Mouse (Mus musculus): ENCODE data around the gene Ces2b. TPM values are rescaled to one million over a fixed set of nuclear protein-coding genes. Genes with fewer than 3 reads are reported as not detected.
"Not testable (repeated sequence)": the region's sequence is repeated elsewhere in the genome, so short reads cannot be mapped to it uniquely, and the experiment has no call there.

Ces2b gene
- total RNA-seq (2021): under 1 TPM; 0.16 to 0.30 TPM

DNA sequence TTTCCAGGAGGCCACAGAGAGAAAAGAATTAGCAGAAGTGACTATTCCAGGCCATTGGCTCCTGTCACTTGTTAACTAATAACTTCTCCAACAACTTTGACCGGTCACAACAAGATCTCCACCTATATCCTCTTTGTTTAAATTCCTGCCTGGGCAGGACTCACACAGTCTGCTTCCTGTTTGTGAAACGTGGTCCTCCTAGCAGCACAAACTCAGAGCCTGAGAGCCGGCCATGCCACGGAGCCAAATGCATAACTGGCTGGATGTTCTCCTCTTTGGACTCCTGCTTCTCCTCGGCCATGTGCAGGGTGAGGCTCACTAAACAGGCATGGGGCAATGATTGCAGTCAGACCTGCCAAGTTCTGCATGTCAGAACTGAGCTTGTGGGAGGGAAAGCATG is at the start of gene Ces2b:
Gene Ces2b (plus strand): TSS at position 133 of the 400 bp plus-strand sequence.
- no peak for DNase-seq (ENCODE audit: extremely low spot score in 1 of 2, low spot score in 1 of 2)

DNA sequence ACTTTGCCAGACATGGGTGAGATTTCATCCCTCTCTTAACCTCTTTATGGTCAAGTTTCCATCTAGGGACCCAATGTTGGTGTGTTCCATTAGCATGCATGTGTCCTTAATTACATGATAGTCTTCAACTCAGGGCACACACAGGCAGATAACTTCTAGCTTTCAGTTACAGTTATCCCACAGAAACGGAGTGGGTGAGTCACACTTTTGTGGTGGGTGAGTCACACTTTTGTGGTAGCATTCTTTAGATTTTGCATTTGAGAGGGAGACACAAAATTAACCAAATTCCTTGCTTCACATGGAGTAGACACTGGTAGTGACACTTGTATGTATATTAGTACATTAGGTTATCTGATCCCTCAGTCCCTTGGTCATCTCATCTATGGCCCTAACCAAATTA is 44.3 kb upstream of the Ces2b start:
- DNase-seq (ENCODE audit: extremely low spot score in 1 of 2, low spot score in 1 of 2): no peak

DNA sequence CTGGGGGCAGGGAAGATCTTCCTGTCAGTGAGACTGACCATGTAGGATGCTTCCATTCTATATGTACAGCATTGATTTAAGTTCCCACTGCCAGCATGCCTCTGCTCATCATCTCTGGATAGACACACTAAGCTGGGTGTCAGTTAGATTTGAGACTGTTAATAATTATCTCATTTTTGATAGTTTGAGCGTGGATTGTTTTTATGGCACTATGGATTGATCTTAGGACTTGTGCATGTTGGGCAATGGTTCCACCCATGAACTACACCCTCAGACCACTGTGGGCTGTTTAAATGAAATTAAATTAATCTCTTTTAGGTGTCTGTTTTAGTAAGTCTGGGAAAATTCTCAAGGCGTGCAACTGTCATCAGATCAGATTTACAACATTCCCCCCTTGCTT is 42.4 kb upstream of the Ces2b start:
- no peak for DNase-seq (ENCODE audit: extremely low spot score in 1 of 2, low spot score in 1 of 2)

DNA sequence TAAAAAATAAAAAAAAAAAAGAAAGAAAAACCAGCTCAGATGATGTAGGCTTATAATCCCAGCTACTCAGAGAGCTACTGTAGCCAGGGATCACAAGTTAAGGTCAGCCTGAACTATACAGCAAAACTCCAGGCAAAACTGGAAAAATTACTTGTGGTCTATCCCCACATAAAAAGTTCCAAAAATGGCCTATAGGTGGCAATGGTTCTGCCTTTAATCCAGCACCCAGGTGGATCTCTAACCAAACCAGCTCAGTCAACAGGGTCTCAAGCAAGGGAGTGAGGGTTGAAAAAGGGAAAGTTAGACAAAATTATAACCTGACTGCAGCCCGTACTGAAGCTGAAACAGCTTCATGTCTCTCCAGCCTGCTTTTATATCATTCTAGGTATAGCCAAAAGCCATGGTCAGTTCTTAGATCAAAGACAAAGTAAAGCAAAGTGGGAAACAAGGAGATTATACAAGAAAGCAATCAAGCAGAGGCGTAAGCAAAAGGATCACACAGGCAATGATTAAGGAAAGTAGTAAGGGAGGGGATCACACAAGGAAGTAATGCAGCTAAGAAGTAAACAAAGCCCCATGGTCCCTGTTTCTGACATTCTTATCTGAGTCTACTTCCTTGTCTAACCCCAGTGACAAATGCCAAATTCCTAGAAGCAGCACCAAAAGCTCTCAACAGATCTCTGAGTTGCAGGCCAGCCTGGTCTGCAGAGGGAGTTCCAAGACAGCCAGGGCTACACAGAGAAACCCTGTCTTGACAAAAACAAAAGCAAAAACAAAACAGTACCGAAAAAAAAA is 41.3 kb upstream of the Ces2b start:
- no peak for DNase-seq (ENCODE audit: extremely low spot score in 1 of 2, low spot score in 1 of 2)

- no peak for DNase-seq (ENCODE audit: extremely low spot score in 1 of 2, low spot score in 1 of 2)
Observed at GRCm38 (mm10) chr8:104799385-104799784, 32.0 kb upstream of the Ces2b start.

DNA sequence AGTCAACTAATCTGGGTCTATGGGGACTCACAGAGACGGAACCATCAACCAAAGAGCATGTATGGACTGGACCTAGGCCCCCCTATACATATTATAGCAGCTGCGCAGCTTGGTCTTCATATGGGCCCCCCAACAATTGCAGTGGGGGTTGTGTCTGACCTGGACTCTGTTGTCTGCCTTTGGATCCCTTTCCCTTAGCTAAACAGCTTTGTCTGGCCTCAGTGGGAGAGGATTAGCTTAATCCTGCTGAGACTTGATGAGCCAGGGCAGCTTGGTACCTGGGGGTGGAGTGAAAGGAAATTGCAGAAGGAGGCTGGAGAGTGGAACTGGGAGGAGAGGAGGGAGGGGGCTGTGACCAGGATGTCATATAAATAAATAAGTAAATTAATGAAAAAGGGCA is 25.2 kb upstream of the Ces2b start:
- DNase-seq (ENCODE audit: extremely low spot score in 1 of 2, low spot score in 1 of 2): no peak

- DNase-seq (ENCODE audit: extremely low spot score in 1 of 2, low spot score in 1 of 2): no peak
Observed at GRCm38 (mm10) chr8:104808542-104809413, 22.6 kb upstream of the Ces2b start.

DNA sequence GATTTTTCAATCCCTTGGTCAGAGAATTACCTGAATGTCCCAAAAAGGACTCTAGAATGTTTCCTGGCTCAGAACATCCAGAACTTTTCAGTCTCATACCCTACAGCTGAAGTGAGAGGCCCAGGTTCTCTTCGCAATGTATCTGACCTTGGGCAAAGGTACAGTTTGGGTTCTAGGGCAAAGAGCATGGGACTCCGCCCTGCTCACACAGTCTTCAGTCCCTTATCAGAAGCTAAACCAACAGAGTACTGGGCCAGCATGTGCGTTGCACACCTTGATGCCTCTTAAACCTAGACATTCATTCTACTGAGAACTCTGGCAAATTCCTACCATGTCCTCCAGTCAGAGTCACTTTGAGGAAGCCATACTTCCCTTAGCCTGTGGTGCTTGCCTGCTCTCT is 21.9 kb upstream of the Ces2b start:
- no peak for DNase-seq (ENCODE audit: extremely low spot score in 1 of 2, low spot score in 1 of 2)

DNA sequence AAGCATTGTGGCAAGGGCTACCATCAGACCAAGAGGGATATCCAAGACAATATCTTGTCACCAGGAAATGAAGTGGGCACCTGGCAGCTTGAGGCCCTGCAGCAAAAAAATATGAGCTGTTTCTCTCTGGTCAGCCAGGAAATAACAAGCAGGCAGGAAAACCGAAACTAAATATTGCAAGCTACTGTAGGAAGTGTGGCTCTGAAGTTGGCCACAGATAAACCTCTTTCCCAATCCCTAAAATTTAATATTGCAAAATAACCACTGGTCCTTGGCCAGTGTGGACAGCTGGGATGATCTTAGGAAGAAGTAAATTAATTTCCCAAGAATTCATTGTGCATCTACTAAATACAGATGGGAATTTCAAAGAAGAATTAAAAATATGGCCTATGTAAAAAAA is 4.5 kb upstream of the Ces2b start:
- no peak for DNase-seq (ENCODE audit: extremely low spot score in 1 of 2, low spot score in 1 of 2)

- DNase-seq (ENCODE audit: extremely low spot score in 1 of 2, low spot score in 1 of 2): no peak
Observed at GRCm38 (mm10) chr8:104828221-104828620, 3.2 kb upstream of the Ces2b start.

DNA sequence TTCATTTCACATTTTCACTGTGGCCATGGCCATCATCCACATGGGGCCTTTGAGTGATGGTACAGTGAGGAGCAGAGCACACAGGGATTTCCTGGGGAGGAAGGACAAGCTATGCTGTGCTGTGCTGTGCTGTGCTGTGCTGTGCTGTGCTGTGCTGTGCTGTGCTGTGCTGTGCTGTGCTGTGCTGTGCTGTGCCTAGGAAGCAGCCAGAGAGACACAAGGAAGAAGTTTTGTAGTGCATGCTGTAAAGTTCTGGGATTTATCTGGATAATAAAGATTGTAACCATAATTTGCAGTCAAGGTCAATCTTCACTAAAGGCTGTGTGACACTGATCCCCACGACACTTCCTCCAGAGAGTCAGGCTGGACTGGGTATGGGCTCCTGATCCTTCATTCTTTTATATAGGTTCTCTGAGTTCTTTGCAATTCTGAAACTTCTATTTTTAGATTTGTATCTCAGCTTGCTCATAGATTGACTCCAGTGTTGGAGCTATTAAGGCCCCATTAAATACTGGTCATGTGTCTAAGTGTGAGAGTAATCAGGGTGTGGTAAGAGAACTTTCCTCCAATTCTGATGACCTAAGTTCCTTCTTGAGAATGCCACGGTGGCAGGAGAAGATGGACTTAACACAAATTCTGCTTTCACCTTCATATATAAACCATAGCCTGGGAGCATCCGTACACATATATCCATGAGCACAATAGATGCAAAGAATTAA is 10.1 kb downstream of the Ces2b start:
- DNase-seq (ENCODE audit: extremely low spot score in 1 of 2, low spot score in 1 of 2): no peak

DNA sequence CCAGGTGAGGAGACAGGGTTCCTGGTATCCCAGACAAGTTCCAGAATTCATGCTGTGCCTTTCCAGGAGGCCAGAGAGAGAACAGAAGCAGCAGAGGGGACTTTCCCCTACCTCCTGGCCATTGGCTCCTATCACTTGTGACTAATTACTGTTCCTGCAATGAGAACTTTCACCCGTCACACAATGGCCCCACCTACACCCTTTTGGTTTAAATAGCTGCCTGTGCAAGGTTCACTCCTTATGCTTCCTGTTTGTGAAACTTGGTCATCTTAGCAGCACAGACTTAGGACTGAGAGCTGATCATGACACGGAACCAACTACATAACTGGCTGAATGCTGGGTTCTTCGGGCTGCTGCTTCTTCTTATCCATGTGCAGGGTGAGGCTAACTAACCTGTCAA is 15.5 kb downstream of the Ces2b start, which contains the start of gene Ces2c:
Gene Ces2c (plus strand): TSS at position 238 of the 400 bp plus-strand sequence.
- DNase-seq (ENCODE audit: extremely low spot score in 1 of 2, low spot score in 1 of 2): no peak

DNA sequence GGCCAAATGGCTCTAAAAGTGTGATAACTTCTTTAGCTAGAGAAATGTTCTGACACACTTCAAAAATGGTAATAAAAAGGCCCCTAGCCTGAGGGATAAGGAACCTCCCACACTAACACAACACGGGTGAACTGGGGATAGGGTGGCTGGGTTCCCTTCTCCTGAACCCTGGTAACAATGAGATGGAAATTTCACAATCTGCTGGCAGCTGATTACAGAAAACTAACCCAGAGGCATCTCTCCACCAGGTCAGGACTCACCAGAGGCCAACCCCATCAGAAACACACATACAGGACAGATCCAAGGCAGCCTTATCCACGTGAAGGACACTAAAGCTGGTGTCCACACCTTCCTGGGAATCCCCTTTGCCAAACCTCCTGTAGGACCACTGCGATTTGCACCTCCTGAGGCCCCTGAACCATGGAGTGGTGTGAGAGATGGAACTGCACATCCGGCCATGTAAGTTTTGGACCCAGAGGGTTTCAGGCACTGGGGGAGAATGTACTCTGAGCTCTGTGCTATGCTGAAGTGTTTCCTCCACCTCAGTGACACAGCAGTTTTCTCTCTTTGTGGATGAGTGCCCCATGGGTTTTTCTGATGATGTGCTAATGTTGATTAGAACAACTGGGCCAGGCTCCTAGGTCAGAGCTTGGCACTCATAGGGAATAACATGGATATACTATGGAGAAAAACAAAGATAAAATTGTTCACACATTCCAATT is 16.5 kb downstream of the Ces2b start:
- DNase-seq (ENCODE audit: extremely low spot score in 1 of 2, low spot score in 1 of 2): no peak

GRCm38 (mm10) chr8:104866844-104867531 is 35.6 kb downstream of the Ces2b start:
- DNase-seq (ENCODE audit: extremely low spot score in 1 of 2, low spot score in 1 of 2): not testable (repeated sequence)

DNA sequence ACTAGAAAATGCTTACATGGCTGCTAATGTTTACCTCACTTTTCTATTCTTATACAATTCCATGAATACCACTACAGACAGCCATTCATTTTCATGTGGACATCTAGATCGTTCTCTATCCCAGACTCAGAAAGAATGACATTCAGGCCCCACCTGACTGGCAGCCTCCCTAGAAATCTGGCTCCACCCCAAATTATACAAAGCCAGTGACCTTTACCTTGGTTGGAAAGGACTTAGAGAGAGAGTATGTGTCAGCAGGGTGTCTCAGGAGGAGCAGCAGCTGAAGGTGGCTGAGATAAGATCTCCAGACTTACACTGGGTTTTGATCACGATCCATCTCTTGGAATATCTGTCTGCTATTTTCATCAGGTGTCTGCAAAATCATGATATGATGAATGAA is 37.5 kb downstream of the Ces2b start:
- not testable (repeated sequence) for DNase-seq (ENCODE audit: extremely low spot score in 1 of 2, low spot score in 1 of 2)

DNA sequence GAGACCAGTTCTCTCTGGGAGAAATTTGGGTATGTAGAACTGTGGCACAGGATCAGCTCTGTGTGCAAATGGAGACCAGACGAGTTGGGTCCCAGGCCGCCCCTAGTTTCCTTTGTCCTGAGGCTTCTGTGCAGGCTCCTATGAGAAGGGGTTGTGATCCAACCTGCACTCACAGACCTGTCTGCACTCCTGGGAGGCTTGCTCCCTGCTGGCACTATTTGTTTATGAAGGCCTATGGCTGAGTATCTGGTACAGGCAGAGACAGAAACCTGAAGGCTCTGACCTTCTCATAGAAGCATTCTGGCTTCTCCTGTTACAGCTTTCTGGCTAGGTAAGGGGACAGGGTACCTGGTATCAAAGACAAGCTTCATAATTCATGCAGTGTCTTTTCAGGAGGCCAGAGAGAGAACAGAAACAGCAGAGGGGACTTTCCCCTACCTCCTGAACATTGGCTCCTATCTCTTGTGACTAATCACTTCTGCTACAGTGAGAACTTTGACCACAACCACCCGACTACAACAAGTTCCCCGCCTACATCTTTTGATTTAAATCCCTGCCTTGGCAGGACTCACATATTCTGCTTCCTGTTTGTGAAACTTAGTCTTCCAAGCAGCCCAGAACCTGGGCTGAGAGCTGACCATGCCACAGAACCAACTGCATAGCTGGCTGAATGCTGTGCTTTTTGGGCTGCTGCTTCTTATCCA is 55.0 kb downstream of the Ces2b start:
- DNase-seq (ENCODE audit: extremely low spot score in 1 of 2, low spot score in 1 of 2): not testable (repeated sequence)
